Mouse (Mus musculus) midbrain, embryonic 14.5 days (tissue): ENCODE results near the gene Gm21992. TPM values are rescaled to one million over a fixed set of nuclear protein-coding genes. Genes with fewer than 3 reads are reported as not detected.

Experiments used
- polyA plus RNA-seq: library from polyadenylated mRNA; unstranded; fragments of >200 nt; fragmentation: Nextera tagmentation; extraction: Ambion mirVana; gene quantifications from 2 replicates; pipeline ENCODE4 v1.2.1, GENCODE M21; 2014

The Gm21992 gene
- polyA plus RNA-seq, 1 experiment from 2014 or later: 12.7 TPM

Other genes starting within 250 kb of the Gm21992 start
- 14.1 and 18.8 TPM in 2 replicates for gene Lrfn4, start 195.9 kb downstream of the Gm21992 start, polyA plus RNA-seq
- gene Rce1, start 186.0 kb downstream of the Gm21992 start, polyA plus RNA-seq: 48.5 and 52.1 TPM in 2 replicates
- 6.2 and 7.6 TPM in 2 replicates for gene Gm960, start 112.9 kb downstream of the Gm21992 start, polyA plus RNA-seq
- gene Sptbn2, start 100.4 kb downstream of the Gm21992 start, polyA plus RNA-seq: 37.6 and 43.0 TPM in 2 replicates
- gene Rbm4b, start 55.1 kb downstream of the Gm21992 start, polyA plus RNA-seq: 176 and 190 TPM in 2 replicates
- 101 and 113 TPM in 2 replicates for gene Rbm4, start 17.7 kb downstream of the Gm21992 start, polyA plus RNA-seq
- gene Rbm14, start within 50 bp of the Gm21992 start, polyA plus RNA-seq: 62.0 and 68.9 TPM in 2 replicates
- 36.5 and 41.4 TPM in 2 replicates for gene Ccs, start 27.7 kb upstream of the Gm21992 start, polyA plus RNA-seq
- gene Ccdc87, start 27.8 kb upstream of the Gm21992 start, polyA plus RNA-seq: 0.49 and 0.63 TPM in 2 replicates
- 57.3 and 63.7 TPM in 2 replicates for gene Ctsf, start 43.5 kb upstream of the Gm21992 start, polyA plus RNA-seq
- 2.1 and 3.1 TPM in 2 replicates for gene Actn3, start 66.3 kb upstream of the Gm21992 start, polyA plus RNA-seq
- gene Zdhhc24, start 67.1 kb upstream of the Gm21992 start, polyA plus RNA-seq: 18.2 and 19.4 TPM in 2 replicates
- 8.9 and 17.9 TPM in 2 replicates for gene Bbs1, start 95.0 kb upstream of the Gm21992 start, polyA plus RNA-seq
- gene Dpp3, start 116.7 kb upstream of the Gm21992 start, polyA plus RNA-seq: 102 and 103 TPM in 2 replicates
- gene Peli3, start 131.5 kb upstream of the Gm21992 start, polyA plus RNA-seq: 10.7 and 12.2 TPM in 2 replicates
- gene Mrpl11, start 150.5 kb upstream of the Gm21992 start, polyA plus RNA-seq: 117 and 122 TPM in 2 replicates
- 0.24 and 0.58 TPM in 2 replicates for gene Npas4, start 178.7 kb upstream of the Gm21992 start, polyA plus RNA-seq
- 6.2 and 8.7 TPM in 2 replicates for gene Slc29a2, start 212.2 kb upstream of the Gm21992 start, polyA plus RNA-seq
- 69.7 and 77.4 TPM in 2 replicates for gene B4gat1, start 227.2 kb upstream of the Gm21992 start, polyA plus RNA-seq
- gene AC124502.3, start 227.3 kb upstream of the Gm21992 start, polyA plus RNA-seq: 1.5 and 1.6 TPM in 2 replicates
- 32.0 and 39.0 TPM in 2 replicates for gene Brms1, start 229.7 kb upstream of the Gm21992 start, polyA plus RNA-seq
- 0.58 and 1.6 TPM in 2 replicates for gene Rin1, start 238.9 kb upstream of the Gm21992 start, polyA plus RNA-seq